Mouse (Mus musculus) layer of hippocampus, adult 18-20 months (tissue): ENCODE measurements at regions not wholly inside any gene's neighbourhood (a gene's known extent, or its start where the extent isn't known, plus 50 kb on each side); places are given as distances from the start of the nearest gene placed in this dataset.

Experiments used
- DNase-seq, 2 experiments: peaks; one replicate each; pipeline ENCODE4 v3.0.0; 2022; ENCODE audit warnings: low spot score in 2 of 2

DNA sequence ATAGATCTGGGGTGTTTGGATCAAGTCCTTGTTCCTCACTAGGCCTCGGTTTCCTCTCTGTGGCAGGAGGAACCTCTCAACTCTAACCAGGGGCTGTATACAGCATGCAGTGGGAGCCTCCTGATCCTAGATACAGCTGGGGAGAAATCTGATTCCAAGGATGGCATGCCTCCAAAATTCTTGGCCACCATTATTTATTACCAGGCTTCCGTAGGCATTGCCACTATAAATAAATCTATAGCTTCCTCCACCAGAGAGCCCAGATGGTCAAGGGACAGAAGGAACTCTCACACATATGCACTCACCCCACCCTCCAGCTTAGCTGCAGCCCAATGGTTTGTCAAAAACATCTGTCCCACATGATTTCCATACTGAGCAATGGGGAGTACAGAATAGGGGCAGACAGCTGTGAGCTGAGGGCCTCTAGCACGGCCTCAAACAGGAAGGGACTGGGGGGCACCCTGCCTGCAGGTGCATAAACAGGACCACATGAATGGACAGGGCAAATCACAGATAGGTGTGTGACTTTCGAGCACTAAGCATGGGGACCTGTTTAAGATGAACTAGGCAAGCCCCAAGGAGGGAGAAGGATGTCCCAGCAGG is 100.8 kb upstream of the Mgme1 start:
- DNase-seq: no peak

DNA sequence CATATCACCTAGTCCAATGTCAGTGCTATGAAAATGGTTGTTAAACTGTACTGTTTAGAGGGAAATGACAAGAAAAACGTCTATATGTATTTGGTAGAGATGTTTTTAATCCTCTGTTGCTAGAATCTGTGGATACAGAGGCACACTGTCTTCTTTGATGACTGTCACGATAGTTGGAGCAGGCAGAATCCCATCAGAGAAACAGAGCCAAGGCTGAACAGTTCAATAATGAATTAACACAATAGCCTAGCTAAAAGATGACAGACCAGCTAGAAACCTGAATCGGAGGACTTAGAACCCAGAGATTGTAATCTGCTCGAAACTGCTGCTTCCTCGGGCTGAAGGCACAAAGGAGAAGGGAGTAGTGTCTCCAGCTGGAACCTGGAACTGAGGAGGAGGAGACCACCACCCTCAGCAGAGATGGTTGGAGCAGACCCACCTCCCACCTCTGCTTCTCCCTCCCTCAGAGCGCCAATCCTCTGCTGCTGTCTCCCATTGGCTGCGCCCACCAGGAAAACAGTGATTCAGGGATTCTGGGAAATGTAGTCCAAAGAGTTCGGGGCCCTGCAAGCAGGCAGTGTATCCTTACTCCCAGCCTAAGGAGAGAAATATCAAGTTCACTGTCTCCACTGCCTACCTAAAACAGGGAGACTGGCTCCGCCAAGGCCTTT is 98.2 kb upstream of the Mgme1 start:
- peak; percentile 85 to 92 for DNase-seq

DNA sequence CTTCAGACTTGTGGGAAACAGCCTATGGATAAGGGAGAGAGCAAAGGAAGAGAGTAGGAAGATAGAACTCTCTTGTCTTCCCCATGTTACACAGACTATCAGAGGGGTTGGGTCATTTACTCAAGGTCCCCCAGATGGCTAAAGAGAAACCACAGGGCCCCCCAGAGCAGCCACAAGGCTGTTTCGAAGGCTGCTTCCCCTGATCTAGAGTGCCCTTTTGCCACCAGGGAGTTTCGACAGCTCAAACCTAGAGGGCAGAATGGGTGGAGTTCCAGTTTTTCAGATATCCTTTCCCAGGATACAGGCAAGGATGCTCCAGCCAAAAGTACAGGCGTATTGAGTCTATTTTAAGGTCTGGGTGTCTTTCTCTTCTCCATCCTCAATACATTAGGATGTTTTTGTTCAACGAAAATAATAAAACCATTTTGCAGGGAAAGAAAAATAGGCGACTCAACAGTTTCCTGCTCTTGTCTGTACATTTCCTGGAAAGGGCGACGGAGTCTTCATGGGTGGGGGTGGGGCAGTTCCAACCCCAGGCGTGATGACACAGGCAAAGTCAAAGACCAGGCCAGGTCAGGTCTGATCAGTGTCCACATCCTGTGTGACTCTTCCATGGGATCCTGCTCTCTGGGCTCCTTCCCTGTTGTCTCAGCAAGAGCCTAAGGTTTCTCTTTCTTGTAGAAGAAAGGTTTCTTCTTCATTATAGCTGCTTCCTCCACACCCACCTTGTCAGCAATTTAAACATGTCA is 96.9 kb upstream of the Mgme1 start:
- DNase-seq: no peak

- DNase-seq: no peak
Observed at GRCm38 (mm10) chr2:144174366-144175035, 96.0 kb upstream of the Mgme1 start.

DNA sequence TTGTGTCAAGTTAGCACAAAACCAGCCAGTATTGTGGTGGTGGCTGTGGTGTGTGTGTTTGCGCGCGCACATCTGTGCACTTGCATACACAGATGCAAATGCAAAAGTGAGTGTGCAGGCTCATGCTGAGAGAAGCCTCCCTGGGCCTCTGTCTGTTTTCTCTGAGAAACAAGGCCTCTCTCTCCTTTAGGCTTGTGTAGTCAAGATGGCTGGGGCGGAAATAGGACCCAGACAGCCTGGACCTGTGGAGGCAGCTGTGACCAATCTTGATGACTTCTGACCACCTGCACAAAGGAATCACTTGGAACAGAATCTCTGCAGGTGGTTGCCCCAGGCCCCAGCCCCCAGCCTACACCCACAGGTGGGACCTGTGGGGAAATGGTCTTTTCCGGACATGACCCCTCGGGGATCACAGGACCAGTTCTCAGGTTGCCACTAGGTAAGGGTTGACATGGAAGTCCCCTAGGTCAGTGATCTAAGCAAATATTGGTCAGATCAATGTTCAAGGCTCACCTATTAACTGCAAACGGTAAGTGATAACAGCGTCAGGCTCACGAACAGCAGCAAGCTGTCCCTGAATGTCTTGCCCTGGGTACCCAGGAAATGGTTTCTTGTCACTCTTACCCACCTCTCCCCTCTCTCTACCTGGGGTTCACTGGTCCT is 93.8 kb upstream of the Mgme1 start:
- no peak for DNase-seq

GRCm38 (mm10) chr2:144177268-144177667 is 93.2 kb upstream of the Mgme1 start:
- no peak for DNase-seq

- no peak for DNase-seq
Observed at GRCm38 (mm10) chr2:144177920-144178319, 92.5 kb upstream of the Mgme1 start.

DNA sequence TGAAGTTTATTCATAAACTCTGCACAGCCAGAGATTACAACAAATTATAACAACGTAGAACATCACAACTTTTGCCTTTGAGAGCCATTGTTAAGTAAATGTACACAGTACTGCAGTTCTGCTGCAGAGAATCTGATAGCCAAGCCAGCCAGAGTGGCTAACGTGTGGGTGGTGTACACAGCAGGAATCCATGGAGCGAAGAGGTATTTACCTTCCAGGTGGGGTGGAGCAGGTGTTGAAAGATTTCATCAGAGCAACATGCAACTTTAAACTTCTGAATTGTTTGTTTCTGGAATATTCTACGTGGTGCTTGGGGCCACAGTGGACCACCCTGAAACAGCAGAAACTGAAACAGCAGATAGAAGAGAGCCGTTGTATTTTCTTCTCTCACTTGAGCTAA is 88.4 kb upstream of the Mgme1 start:
- DNase-seq: no peak

- no peak for DNase-seq
Observed at GRCm38 (mm10) chr2:144182542-144182941, 87.9 kb upstream of the Mgme1 start.

DNA sequence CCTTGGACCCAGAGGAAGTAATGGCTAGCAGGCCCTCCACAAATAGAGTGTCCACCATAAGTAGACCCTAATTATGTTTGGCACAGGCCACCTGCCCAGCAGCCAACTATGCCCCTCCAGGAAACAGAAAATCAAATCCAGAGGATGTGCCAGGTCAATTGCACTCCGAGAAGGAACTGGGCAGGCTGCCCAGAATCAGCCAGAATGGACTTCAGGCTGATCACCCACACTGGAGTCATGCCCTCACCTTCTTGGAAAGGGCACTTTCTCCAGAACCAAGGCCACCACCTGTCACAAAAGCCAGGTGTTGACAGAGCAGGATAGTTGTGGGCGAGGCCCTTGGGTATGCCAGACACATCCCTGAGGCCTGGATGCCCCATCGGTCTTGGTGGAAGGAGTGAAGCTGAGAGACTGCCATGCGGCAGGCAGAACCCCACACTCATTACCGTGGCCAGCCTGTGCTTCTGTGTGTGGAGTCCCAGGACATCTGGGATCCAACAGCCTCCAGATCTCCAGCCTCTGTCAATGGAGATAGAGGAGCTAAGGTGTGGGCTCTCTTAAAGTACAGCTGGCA is 87.0 kb upstream of the Mgme1 start:
- DNase-seq: no peak

- DNase-seq: no peak
Observed at GRCm38 (mm10) chr2:144185175-144185574, 85.3 kb upstream of the Mgme1 start.

- DNase-seq: no peak
Observed at GRCm38 (mm10) chr2:144186426-144186825, 84.0 kb upstream of the Mgme1 start.

DNA sequence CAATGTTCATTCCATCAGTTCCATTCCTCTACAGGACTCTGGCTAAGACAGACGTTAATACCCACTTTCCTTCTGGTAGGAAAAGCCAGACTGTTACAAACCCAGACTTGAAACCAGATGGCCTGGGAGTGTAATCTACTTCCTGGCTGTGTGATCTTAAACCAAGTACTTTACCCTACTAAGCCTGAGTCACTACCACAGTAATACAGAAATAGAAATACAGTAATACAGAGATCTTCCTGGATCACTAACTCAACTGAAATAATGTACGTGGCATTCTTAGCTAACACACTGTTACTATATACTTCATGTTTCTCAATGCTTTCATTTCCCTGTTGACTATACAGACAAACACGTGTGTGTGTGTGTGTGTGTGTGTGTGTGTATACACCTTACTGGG is 82.4 kb upstream of the Mgme1 start:
- DNase-seq: peak; percentile 30 to 62

DNA sequence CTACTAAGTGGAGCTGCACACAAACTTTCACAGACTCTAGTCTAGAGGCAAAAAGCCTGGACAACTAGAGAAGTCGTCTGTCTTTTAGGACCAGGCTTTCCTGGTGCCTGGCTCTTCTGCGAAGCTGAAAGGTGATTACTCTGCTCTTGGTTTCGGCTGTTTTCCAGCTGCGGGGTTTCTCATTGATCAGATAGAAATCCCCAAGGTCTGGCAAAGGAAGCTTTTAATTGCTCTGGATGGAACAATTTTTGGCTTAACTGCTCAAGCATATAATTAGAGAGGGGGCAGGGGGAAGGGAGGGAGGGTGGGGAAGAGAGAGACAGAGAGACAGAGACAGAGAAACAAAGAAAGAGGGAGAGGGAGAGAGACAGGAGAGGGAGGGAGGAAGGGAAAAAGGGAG is 82.0 kb upstream of the Mgme1 start:
- no peak for DNase-seq

DNA sequence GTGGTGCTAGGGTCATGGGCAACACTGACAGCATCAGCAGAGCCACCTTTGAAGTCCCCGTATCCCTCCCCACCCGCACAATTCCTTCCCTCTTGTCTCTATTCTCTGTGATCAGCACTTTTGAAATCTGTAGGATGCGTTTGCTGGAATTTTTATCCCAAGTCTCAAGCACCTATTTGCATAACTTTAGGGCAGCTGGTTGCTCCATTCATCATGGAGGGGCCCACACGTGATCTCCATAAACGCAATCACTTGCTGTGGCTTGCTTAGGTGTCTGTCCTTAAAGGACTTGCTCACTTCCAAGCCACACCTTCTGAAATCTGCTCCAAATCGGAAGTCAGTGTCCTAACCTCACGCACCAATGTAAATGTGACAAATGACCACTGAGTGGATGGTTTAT is 80.7 kb upstream of the Mgme1 start:
- no peak for DNase-seq

DNA sequence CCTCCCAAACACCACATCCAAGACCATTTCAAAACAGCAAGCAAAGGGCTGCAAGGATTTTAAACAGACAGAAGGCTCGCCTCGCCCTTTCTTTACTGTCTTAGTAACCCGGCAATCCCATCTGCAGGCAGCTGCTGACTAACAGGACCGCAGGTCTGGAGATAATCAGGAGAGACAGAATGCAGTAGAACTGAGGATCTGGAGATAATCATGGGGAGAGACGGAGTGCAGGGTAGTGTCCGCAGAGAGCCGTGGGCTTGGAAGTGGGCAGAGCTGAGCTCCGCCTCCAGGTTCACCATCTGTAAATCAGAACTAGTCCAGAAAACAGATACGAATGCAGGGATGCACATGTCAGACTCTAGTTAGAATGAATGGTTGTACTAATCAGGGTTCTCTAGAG is 79.4 kb upstream of the Mgme1 start:
- no peak for DNase-seq

GRCm38 (mm10) chr2:144191707-144192106 is 78.8 kb upstream of the Mgme1 start:
- no peak for DNase-seq

- no peak for DNase-seq
Observed at GRCm38 (mm10) chr2:144192428-144192827, 78.0 kb upstream of the Mgme1 start.

- DNase-seq: no peak
Observed at GRCm38 (mm10) chr2:144195851-144196250, 74.6 kb upstream of the Mgme1 start.

- no peak for DNase-seq
Observed at GRCm38 (mm10) chr2:144197139-144197538, 73.3 kb upstream of the Mgme1 start.
